Mouse (Mus musculus) cerebellum, adult 11 months (tissue): ENCODE results near the gene Vti1a.

Experiments used
- DNase-seq: peaks from one replicate; pipeline ENCODE4 v3.0.0; 2022

Vti1a gene

DNA sequence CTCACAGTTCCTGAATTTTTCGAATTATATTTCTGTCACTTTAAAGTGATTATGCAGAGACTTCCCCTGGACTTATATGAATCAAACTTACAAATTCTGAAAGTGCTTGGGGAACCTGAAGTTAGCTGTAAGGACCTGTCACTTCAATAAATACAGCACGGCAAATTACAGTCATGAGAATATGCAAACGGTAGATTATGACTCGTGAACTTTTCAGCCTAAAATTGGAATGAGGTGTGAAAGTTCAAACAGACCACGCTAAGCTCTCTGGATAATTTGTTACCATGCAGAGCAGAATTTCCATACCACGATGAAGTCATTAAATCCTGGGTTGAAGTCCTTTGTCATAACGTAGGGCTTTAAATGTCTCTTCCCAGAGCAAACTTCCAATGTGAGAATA lies 66.7 kb downstream of the Vti1a start:
- DNase-seq, result no peak

DNA sequence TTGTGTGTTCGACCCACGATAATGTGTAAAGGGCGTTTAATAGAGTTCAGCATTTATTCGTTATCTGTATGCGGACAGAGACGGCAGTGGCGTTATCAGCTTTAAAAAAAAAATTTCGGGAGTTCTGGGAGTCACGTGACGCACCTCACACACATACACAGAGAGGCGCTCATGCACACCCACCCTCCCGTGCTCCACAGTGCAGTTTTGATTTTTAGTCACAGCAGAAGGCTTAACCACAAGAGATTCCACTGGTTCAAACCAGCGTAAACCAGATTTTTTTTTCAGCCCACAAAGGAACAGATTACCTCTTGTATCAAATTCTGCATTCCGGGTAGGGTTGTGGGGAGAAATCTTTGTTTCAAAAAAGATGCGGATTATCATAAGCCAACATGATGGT lies 68.5 kb downstream of the Vti1a start:
- DNase-seq, result no peak

DNA sequence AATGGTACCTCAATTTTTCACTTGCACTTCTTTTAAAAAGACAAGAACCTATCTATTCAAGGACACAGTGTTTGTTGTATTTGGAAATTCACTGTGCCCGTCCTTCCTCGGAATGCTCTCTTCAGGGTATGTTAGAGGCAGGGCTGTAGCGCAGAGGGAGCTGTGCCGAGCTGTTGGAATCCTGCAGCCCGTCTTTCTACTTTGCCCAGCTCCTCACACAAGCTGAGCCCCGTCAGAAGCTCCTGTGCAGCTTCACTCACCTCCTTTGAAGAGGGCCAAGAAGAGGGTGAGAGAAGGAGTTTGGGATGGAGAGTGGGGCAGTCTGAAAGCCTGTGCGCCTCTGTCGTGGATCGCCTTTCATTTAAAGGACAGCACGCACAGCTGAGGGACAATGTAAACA lies 72.9 kb downstream of the Vti1a start:
- DNase-seq, result no peak

DNA sequence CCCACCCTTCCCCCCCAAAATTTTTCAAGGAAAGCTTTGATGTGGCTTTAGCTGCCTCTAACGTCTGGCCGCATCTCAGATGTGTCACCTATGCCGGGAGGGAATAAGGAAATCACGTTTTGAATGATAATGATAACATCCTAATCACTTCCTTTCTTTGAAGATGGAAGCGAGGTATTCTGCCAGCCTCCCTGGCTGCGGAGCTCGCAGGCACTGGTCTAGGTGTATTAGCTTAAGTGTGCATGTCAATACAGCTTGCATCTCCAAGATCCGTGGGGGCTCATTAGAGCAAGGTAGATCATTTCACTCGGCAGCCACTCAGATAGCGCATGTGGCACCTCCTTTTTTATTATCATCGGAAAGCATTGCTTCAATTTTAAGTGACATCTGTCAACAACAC lies 74.2 kb downstream of the Vti1a start:
- no peak for DNase-seq

DNA sequence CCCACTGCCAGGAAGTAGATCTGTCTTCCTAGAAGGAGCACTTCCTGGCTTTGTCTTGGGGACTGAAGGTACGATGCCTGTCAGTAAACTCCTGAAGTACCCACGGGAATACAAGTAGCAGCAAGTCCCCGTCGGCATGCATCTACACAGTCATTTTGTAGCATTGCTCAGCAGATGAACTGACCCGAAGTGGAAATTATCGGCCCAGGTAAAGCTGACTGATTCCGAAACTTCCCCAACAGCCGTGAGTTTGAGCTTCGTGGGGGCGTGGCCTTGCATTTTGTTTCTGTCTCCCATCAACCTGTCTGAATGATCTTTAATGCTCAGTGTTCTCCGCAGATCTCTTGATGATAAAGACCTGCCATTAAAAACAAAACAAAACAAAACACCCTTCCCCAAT lies 85.5 kb downstream of the Vti1a start:
- DNase-seq, result no peak

DNA sequence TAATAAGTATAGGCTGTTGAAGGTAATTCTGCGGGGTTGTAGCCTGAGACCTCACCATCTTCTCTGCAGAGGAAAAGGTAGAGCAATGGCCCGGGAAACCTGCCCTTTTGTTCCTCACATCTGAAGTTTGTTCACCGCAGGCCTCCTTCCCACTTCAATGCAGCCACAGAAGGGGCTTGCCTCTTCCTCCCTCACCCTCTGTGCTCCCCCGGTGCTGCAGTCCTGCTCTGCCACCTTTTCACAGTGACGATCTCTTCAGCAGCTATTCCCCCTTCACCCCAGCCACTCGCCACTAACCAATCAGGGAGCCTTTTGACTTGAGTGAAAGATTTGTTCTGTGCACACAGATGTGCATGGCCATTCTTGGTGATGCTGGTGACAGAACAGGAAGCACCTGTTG lies 92.4 kb downstream of the Vti1a start:
- no peak for DNase-seq

DNA sequence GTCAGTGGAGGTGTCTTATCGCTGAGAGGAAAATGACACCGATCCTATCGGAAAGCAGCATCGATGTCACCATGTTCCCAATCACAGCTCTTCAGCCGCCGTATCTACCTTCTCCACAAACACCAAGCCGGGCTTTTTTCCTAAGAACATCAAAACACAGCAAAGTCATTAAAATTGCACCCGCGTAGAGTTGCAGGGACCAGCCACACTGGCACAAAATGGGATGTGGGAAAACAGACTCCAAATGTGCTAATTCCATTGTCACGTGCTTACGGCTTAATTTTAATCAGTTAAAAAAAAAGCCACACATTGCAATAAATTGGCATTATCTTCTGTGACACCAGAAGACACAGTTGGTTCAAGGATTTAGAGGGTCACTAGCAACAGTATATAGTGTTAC lies 95.3 kb downstream of the Vti1a start:
- DNase-seq, result no peak

DNA sequence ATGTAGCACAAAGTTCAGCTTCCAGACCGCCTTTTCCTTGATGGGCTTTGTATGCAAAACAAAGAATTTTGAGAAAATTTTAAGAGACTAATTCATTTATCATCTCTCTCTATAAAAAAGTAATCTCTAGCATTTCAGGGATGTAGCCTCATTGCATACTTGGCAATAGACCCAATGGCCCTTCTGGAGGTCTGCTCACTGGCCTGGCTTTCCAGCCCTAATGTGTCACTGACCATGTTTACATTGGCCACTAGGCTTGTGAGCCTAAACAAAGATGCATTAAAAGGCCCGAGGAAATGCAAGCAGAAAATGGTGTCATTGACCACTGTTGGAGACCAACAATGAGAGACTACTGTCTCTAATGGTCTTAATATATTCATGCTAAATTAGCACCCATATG lies 95.8 kb downstream of the Vti1a start:
- no peak for DNase-seq

DNA sequence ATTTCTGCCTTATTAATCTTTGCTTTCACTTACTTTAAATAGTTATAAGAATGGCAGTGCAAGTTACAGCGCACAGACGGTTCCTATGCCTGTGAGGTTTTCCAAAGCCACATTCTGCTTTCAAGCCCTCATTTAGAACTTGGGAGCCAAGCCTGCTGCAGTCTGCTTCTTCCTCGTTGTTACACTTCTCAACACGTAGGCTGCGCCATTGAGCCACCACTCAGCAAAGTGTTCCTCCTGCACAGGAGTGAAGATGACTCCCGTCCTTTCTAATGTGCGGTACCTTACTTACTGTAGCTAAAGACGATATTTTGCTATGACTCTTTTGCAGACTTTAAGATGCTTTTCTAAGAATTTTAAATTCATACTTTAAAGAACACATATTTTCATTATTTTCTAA lies 98.0 kb downstream of the Vti1a start:
- DNase-seq, result no peak

DNA sequence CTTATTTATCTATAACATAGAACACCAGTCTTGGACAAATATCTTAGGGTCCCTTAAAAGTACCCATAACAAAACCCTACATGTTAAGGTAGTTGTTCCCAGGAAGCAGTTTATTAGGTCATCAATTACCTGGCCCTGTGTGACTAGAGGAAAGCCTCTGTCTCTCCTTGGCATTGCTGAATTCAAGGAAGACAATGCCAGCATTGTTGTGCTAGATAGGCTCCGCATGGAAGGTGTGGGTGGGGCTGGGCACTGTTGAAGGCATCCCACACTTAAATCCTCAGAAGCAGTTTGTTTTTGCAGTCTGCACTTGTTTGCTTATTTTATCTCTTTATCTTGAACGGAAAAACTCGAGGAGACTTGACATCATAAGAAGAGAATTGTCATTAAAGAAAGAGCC lies 102.7 kb downstream of the Vti1a start:
- DNase-seq, result no peak

DNA sequence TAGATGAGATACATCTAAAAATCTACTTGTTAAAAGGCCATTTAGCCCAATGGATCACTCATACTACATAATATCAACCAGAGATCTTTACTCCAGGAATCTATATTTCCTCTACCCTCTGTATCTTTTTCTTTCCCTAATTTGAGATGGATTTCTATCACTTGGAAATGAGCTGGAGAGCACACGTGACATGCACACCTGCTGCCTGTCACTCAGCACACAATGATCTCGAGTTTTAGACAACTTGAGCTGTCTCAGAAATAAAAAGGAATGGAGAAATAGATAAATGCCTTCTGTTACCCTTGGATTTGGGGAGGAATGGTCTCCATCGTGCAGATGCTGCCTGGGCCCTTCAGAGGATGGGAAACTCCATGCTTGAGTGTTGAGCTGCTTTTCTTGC lies 103.9 kb downstream of the Vti1a start:
- no peak for DNase-seq

DNA sequence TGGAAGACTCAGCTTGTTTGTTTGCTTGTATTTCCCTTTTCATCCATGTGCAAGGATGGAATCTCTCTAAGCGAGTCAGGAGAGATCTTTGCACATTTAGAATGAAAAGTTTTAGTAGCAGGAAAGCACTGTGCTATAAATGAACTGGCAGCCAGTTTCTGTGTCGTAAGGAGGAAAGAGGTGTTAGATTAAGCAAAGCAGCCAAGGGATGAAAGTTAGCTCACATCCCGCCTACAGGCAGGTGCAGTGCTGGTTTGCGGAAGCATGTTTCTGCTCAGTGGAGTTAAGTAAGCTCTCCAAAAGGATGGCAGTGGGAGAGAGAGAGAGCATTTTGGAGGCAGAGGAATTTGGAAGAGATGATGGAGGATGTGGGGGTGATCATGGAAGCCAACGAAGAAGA lies 105.7 kb downstream of the Vti1a start:
- DNase-seq, result no peak

DNA sequence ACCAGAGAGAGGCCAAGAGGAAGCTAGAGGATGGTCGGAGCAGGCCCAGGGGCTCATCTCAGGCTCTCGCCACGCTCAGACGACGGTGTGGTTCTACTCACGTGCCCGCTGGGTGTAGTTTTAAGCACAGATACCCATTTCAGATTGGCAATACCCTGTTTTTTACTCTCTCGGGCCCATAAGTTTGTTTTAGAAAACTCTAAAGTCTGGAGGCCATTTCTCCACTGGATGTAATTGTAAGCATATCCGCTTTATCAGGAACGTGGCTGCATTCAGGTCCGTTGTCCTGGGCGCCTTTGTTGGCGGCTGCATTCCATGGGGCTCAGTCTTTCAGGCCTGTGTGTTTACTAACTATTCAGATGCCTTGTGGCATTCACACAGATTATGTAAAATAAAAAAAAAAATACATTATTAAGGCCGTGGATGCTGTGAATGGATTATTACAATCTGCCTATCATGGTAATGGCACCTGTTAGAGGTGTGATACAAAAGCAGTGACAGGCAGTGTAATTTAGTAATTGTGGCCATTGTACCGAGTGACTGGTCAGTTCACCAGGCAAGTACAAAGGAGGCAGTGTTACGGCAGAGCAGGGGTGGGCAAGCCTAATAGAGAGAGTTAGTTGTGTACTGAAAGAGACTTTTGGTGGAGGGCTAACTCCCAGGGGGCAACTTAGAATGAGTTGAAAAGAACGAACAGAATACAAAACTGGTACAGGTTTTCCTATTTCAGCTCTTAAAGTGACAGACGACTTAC lies 106.4 kb downstream of the Vti1a start:
- no peak for DNase-seq

DNA sequence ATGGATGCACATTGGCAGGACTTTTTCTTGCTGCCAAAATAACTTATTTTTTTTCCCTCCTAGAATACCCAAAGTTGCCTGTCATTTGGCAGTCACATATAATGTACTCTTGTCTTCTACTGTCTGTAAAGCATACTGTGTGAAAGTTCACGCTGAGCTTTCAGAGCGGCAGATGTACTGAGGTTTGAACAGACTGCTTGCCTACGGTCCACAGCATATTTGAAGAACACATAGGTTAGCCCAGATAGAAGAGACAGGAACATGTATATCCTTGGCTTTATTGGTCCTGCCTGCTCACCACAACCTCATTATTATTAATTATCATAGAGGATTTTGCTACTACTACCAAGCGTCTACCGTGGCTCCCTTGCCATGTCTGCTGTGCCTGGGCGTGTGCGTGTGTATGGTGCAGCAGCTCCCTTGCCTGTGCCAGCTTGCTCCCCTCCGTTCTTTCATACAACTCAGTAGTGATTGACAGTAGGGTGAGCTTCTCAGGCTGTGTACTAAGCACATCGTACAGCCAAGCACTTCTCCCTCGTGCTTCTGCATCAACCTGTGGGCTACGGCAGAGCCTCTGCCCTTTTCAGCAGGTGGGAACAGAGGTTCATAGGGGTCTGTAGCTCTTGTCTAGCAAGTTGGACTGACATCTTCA lies 107.1 kb downstream of the Vti1a start:
- DNase-seq, result no peak

DNA sequence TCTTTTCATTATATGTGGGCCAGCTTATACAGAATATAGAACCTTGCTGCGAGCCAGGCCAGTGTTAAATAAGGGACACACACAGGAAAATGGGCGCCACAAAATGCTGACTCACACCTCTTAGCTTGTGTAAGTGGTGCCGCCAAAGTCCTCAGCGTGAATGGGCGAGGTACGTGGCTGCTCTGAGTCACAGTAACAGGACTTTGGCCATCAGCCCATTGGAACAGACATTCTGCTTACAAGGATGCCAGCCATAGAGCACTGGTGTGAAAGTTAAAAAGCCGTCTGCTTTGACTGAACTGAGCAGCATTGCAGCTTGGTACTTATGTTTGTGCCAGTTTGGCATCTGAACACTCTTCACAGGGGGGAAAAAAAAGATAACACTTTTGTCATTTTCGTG lies 107.9 kb downstream of the Vti1a start:
- DNase-seq, result peak; percentile 75

DNA sequence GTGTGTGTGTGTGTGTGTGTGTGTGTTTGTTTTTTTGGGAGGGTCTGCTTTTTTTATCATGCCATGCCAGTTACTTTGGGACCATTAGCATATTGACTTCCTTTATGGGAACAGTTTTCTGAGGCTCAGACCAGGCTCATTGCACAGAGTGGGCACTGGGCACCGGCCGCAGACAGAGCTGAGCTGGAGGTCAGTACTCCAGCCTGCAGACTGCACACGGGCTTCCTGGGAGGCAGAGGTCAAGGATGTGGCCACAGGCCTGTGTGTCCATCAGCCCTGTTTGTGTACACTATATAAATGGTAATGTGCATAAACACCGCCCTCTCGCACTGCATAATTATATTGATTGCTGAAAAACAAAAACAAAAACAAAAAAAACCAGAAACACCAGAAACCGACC lies 108.4 kb downstream of the Vti1a start:
- DNase-seq, result no peak

DNA sequence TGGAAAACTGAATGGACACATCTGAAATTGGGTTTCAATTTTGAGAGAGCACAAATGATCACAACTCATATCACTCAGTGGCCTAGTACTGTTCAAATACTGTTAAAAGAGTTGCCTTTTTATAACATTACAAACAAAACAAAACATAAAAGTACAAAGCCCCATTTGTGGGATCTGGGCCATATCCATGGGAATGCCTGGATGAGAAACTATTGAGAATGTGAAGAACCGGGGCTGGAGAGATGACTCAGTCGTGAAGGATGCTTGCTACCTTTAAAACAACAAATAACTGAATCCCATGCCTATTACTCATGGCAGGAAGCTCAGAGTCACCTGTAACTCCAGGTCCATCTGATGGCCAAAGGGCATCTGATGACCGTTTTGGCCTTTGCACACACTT lies 124.2 kb downstream of the Vti1a start:
- DNase-seq, result no peak

DNA sequence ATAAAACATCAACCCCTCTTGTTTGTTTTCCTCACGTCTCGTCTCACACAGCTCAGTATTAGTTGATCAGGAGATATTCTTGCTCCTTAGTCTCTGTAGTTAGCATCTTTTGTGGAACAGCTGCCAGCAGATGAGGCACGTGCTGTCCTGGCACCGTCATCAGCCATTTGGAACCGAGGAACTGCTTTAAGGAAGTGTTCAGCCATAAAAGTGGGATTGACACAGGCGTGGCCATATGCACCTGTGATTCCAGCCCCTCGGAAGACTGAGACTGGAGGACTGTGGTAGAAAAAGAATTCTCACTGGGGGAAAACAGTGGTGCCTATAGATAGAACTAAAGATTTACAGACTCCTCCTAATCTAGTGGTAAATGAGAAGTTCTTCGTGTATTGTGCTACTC lies 127.5 kb downstream of the Vti1a start:
- no peak for DNase-seq

DNA sequence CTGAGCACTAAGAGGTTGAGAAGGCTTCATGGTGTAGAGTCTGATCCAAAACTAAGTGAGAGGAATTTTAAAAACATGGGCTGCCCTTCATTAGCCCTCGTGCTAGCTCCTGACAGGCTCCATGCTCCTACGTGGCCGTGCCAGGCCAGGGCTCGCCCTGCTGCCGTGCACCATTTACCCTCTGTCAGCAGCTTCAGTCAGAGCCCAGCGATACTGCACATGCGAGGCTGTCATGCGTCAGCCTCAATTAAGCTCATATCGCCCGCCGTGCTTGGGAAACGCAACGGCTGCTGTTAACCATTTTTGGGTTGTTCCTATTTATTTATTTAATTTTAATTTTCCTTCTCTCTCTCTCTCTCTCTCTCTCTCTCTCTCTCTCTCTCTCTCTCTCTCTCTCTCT lies 133.0 kb downstream of the Vti1a start:
- no peak for DNase-seq

DNA sequence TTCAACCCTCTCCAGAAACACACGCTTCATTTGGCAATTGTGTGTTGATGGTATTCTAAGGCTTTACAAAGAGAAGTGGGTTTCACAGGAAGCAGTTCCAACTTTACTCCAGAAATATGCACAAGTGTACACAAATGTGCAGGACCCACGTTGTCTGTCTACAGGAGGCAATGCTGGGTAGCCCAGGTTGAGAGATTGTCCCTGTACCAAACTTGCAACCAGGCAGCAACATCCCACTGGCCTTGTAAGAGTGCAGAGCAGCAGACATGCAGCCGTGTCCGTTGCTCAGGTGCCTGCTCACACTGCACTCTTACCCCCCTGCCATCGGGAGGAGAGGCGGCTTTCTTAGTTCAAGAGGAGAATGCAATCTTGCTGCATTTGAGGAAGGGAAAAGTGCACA lies 133.4 kb downstream of the Vti1a start:
- no peak for DNase-seq

DNA sequence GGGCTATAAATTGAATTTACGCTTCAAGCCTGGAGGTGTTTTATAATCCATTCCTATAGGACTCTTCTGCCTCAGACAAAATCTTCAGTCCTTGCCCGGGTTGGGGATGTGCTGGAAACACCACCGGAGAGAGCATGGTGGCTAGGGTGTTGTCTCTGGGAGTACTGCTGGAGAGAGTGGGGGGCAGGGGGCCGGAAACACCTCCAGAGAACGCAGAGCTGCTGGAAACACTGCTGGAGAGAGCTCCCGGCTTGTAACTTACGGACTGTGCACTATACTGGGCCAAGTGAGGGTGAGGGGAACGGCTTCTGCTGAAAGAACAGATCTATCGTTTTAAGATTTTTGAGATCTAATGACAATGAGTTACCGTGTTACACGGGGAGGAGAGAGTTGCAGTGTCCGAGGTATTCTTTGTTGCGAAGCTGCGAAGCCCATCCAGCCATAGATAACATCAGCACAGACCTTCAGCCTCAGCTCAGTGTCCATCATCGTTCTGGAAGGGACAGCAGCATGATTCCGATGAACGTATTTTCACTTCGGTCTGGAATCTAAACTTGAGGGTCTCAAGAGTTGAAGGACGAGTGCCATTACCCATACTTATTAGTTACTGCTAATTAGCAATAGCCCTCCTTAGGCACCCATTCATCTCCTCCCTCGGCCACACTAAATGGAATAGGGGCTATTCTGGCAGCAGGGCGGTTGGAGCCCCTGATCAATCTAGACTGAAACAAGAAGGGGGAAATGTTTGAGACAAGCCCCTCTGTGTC lies 140.4 kb downstream of the Vti1a start:
- no peak for DNase-seq

DNA sequence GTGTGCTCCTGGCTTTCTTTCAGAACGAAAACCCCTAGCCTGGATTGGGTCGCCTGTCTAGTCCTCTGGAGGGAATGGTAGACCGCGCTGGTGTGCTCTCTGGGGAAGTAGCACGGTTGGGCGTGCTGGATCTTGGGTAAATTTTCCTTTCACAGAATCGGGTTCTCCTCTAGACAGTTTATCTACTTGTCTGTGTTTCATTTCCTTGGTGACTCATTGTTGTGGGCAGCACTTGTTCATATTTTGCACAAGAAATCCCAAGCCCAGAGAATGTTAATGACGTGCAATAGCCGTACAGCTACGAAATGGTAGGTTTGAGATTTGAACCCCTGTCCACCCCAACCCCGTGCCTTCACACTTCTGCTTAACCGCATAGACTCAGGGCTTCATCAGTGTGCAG lies 145.9 kb downstream of the Vti1a start:
- no peak for DNase-seq

DNA sequence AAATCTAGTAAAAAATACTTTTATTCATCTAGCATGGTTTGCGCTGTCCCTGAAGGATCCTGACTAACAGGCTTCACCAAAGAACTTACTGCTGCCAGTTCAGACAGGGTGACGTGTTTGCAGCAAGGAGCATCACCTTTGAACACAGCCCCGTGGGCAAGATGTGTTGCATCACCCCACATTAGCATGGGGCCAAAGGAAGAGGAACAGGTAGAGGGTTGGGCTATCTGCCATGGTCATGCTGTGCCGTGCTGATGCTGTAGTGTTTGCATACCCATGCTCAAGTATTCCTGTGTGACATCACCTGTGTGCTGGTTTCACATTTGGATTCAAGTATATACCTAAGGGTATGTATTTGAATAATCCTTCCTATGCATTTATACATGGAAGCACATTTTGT lies 147.6 kb downstream of the Vti1a start:
- no peak for DNase-seq

DNA sequence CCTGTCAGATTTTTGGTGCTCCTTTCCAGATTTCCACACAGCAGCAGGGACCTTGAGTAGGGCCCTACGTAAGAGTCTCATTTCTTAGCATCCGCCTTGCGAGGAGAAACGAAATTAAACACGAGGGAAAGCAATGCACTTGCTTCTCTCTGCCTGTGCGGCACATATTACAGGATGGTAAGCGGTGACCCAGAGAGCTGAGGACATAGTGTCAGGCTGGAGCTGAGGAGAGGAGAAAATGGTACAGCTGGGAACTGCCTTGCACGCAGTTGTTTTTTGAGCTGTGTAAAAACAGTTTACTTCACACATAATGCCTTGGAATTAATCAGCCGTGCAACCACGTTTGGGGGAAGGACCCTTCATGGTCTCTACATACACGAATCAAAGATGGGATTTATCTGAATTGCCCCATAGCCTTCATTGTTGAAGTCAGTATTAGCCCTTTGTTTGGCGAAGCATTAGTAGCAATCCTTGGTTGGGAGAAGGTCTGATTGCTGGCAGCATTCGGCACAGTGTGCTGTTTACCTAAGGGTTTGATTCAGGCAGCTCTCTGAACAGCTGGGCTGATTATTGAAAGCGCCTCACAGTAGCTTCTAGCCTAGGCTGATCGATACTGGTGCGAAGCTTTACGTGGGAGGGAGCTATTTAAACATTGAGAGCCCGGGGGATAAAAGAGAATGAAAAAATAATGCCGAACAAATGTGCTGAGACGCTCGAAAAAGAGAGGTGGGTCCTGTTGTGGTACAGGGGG lies 153.4 kb downstream of the Vti1a start:
- DNase-seq, result no peak
